Mouse (Mus musculus) heart, adult 8-10 months (tissue): ENCODE measurements around the gene Mical3. TPM values are rescaled to one million over a fixed set of nuclear protein-coding genes. Genes with fewer than 3 reads are reported as not detected.

Experiments
- DNase-seq: peaks from one replicate; pipeline ENCODE4 v3.0.0; 2022; ENCODE audit warnings: low spot score
- total RNA-seq, 4 experiments: library from RNA; stranded (reverse); gene quantifications; 2 replicates each; pipeline ENCODE4 v1.2.4; 2022

Gene Mical3
- total RNA-seq, 4 experiments from 2014 or later: 112 to 130 (median 120) TPM

GRCm38 (mm10) chr6:121084050-121084480, 46.7 kb downstream of the Mical3 start:
- no peak for DNase-seq

DNA sequence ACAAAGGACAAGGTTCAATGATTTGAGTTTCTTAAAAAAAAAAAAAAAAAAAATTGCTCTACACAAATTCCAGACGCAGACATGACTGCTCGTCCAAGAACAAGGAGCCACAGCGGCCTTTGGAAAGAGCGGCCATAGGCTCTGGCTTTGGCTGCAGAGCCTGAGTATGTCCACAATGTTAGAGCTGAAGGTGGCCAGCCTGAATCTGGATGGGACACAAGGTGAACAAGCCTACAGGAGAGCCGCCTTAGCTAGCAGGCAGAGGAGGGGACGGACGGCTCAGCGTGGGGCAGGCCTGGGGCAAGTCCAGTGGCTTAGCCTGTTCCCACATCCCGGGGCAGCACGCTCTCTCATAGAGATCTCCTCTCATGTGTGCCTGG, 48.7 kb downstream of the Mical3 start:
- no peak for DNase-seq

GRCm38 (mm10) chr6:121081288-121082093, 49.3 kb downstream of the Mical3 start:
- DNase-seq: no peak

DNA sequence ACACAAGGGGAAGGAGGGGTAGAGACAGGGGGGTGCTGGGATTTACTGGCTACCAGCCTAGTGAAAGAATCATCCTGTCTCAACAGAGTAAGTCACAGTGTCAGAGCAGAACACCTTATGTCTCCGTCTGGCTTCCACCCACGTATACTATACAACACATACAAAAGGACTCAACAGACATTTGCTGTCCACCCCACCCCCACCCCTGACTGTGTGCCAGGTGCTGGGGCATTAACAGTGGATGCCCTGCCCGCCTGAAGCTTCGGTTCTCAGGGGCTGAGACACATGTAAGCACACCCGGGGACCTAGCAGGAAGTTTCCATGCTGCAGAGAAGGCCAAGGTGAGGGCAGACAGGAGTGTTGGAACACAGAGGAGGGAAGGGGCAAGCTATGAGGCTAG, 52.6 kb downstream of the Mical3 start:
- no peak for DNase-seq

DNA sequence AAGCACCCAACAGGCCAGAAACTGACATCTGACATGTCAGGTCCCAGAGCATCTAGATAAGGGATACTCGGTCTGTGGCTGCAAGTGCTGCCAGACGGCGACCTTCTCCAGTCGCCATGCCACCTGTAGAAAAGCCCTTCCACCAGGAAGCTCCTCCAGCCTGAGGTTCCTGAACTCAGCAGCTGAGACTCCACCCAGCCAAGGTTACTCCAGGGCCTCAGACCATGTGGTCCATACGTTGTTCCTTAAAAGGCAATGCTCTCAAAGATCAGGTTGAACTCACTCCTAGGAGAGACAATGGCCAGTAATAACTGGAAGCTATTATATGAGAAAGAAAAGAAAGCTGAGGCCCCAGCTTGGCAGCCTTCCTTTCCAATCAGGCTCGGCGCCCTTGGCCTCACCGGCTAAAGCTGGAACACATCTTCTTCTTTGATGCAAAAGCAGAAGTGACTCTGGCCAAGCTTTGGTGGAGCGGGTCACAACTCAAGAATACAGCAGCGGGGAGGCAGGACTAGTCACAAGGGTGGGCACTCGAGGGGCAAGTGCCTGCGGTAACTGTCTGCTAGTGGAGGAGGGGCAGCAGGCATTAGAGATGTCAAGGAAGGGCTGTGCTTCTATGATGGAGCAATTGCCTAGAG, 53.8 kb downstream of the Mical3 start:
- no peak for DNase-seq

GRCm38 (mm10) chr6:121075763-121076162, 55.0 kb downstream of the Mical3 start:
- no peak for DNase-seq

- no peak for DNase-seq
Observed at GRCm38 (mm10) chr6:121073312-121073711, 57.5 kb downstream of the Mical3 start.

DNA sequence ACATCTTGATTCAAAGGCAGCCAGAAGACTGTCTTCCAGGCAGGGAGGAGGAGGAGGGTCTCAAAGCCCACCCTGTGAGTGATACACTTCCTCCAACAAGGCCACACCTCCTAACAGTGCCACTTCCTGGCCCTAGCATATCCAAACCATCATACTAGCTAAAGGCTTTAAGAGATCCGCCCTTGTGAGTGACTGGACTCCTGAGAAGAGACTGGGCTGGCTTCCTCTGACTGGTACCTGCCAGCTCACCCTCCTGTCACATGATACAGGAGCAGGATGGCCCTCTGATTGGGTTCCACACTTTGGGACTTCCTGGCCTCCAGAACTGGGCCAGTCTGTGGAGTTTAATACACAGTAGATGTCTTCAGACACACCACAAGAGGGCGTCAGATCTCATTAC, 58.2 kb downstream of the Mical3 start:
- DNase-seq: no peak

DNA sequence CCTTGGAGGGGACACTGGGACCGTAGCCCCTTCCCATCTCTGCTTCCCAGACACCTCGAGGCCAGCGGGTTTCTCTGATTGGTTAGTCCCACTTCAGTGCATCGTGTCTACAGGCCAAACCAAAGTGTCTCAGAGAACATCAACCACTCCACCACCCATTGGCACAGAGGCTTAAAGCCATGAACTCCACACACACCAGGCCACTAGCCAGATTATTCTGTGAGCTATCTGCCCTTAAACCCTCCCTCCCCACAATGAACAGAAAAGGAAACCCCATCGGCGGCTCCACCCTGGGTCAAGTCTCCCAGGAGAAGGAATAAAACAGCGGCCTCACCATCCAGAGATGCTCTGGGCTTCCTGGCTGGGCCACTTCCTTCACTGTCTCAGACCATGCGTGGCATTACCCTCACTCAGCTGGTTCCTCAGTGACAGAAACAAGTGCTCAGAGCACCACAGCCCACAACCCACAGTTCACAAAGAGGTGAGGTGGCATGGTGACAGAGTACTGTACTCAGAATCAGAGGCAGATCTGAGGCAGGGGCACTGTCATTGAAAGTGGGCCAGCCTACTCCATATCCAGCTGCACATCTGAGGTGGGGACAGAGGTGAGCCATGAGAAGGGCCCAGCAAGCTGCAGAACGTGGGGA, 60.1 kb downstream of the Mical3 start:
- no peak for DNase-seq

- DNase-seq: no peak
Observed at GRCm38 (mm10) chr6:121069156-121069555, 61.6 kb downstream of the Mical3 start.

GRCm38 (mm10) chr6:121068087-121068464, 62.7 kb downstream of the Mical3 start:
- no peak for DNase-seq

DNA sequence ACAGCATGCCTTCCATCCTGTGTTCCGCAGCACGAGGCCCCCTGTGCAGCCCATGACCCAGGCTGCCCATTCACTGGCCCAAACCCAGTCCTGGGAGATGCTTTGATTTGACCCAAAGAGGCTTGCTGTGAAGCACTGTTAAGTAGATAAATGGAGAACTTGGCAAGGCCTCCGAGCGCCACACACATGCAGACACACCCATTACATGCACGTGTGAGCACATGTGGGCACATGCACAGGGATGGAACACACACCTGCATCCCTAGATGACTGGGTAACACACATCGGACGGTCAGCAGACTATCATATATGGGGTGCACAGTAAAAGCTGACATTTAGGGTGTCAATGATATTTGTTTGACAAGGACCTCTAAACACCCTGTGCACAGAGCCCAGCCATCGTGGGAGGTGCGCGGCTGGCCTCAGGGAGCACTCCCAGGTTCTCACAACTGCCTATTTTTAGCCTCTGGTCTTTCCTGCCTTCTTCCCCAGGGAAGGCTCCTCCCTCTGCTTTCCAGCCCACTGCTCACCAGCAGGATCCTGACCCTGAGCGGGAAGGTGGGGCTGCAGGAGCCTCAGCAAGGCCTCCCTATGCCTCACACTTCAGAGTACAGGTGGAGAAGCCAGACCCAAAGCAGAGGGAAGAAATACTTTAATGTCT, 63.2 kb downstream of the Mical3 start:
- DNase-seq: peak; percentile 51

DNA sequence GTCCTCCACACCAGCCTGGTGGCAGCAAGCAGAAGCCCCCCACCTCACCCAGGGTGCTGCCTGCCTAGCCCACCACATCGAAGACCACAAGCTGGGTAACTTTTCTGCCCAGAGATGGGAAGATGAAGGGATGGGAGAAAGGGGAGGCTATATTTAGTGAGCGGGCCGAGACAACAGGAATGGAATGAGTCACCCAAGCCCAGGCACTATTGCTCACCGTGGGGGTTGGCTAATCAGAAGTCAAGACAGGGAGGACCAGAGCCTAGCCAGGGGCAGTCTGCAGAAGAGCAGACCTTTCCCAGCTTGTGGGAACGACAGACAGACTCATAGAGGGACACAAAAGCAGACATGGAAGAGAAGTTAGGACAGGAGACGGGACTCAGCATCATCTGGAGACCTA, 64.0 kb downstream of the Mical3 start:
- DNase-seq: no peak

- DNase-seq: no peak
Observed at GRCm38 (mm10) chr6:121064356-121065015, 66.3 kb downstream of the Mical3 start.

DNA sequence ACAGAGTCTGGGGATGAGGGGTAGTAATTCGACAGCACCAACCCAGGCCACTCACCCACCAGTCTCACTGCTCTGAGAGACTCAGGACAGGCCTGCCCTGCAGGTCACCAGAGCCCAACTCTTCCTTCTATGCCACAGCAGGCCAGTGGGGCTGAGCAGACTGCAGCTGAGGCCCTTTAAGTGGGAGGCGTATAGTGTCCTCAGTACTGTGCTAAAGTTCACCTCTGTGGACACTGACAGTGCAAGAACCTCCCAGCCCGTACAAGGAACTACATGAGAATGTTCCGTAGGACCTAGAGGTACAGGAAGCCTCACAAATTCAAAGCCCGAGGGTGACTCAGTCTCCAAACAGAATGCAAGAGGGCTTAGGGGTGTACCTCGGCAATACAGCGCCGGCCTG, 67.0 kb downstream of the Mical3 start:
- no peak for DNase-seq

DNA sequence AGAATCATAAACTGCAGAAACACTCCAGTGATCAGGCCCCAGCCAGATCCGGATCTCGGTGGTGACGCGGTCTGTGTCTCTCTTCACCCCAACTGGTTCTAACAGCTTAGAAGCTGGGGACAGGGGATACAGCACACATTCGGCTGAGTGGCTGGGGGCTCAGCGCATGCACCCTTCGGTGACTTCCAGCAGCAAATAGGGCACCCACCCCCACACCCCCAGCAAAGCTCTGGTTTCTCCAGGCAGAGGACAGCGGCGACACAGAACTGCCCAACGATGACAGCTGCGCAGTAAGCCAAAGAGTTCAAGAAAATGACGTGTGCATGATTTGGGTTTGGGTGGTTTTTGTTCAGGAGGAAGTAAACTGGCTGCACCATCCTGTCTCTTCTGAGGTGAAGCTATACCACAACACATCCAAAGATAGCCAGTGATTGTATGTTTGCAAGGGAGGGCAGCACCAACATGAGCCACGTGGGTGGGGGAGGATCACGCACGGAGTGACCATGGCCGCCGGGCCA, 67.8 kb downstream of the Mical3 start:
- no peak for DNase-seq

- DNase-seq: no peak
Observed at GRCm38 (mm10) chr6:121058039-121058438, 72.8 kb downstream of the Mical3 start.

GRCm38 (mm10) chr6:121057181-121057956, 73.4 kb downstream of the Mical3 start:
- no peak for DNase-seq

GRCm38 (mm10) chr6:121055496-121055895, 75.3 kb downstream of the Mical3 start:
- no peak for DNase-seq

DNA sequence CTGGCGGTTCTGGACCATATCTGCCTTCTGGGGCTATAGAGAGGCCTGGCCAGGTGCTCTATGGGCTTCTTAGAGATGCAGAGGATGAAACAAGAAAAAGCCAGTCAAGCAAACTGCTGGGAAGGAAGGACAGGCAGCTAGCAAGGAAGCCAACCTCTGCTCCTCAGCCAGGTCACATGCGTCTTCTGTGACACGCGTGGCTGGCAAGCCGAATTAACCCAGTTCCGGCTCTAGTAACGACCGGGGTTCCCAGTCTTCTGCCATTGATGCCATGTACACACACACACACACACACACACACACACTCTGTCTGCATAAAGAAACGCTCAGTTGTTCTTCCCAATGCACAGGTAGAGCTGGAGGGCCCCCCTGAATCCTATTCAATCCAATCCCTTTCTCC, 75.9 kb downstream of the Mical3 start:
- DNase-seq: no peak

GRCm38 (mm10) chr6:121054340-121054739, 76.5 kb downstream of the Mical3 start:
- no peak for DNase-seq
